Mouse (Mus musculus): ENCODE data around the gene Btbd35f1. TPM values are rescaled to one million over a fixed set of nuclear protein-coding genes. Genes with fewer than 3 reads are reported as not detected.
"Not testable (repeated sequence)": the region's sequence is repeated elsewhere in the genome, so short reads cannot be mapped to it uniquely, and the experiment has no call there.

Btbd35f1 gene
- not detected in 2 replicates for polyA plus RNA-seq (2015; fragmentation: Nextera tagmentation; extraction: Ambion mirVana)

DNA sequence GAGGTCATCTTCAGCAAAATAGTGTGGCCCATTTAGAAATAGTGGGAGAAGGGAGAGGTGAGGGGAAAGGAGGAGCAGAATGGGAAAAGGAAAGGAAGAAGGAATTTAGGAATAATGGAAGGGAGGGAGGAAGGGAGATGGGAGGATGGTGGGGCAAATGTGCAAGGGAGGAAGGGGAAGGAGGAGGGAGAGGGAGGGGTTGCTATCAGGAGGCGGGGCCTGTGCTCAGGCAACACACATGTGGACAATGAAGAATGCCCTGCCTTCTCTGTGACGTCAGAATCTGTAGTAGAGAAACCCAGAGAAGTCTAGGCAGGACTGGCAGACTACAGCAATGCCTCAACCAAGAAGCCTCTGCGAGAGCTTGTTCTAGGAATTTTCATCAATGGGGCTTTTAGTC lies at the start of gene Btbd35f1:
Gene Btbd35f1, plus strand, starts transcription at position 301 of the 400 bp plus-strand sequence.
- H3K9me3 ChIP-seq (replicated peaks; ENCODE audit: control insufficient read depth, low read length, poor library complexity, severe bottlenecking); H3K27me3 ChIP-seq (ENCODE audit: control insufficient read depth, insufficient read depth, low read depth, low read length); ATAC-seq; H3K27ac ChIP-seq (ENCODE audit: low read length); H3K4me1 ChIP-seq (ENCODE audit: control insufficient read depth, insufficient read depth, low read length); H3K4me3 ChIP-seq (ENCODE audit: low read depth, low read length); H3K36me3 ChIP-seq (ENCODE audit: control insufficient read depth, insufficient read depth, low read length); H3K9ac ChIP-seq (ENCODE audit: low read depth, low read length); H3K4me2 ChIP-seq (ENCODE audit: low read length): not testable (repeated sequence)
- no CpG with 5 or more reads among the region's 3 CpGs for WGBS

DNA sequence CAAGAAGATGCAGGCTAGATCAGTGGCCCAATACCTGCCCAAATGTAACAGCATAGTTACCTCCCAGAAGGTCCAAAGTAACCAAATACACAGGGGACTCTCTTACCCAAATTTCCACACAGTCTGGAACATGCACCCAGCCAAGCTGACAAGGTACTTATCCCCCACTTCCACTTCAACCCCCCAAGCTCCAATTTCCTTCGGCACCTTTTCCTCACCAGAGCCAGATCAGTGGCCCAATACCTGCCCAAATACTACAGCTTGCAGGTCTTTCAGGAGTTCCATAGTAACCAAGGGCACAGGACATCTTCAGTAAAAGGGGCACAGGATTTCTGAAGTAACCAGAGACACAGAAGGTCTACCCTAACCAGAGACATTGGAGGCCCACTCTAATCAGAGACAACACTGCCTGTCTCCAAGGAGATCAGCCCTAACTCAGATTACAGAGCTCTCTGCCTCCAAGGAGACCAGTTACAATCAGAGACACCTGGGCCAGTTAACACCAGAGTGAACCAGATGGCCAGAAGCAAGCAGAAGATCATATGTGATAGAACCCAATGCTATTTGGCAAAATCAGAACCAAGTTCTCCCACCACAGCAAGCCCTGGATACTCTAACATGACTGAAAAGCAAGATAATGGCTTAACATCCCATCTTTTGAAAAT lies 31.2 kb downstream of the Btbd35f1 start:
- not testable (repeated sequence) for H3K27ac ChIP-seq (ENCODE audit: low read length); H3K36me3 ChIP-seq (ENCODE audit: control insufficient read depth, insufficient read depth, low read length); H3K4me3 ChIP-seq (ENCODE audit: low read depth, low read length); ATAC-seq; H3K27me3 ChIP-seq (ENCODE audit: control insufficient read depth, insufficient read depth, low read depth, low read length); H3K9ac ChIP-seq (ENCODE audit: low read depth, low read length); H3K9me3 ChIP-seq (replicated peaks; ENCODE audit: control insufficient read depth, low read length, poor library complexity, severe bottlenecking); H3K4me2 ChIP-seq (ENCODE audit: low read length); H3K4me1 ChIP-seq (ENCODE audit: control insufficient read depth, insufficient read depth, low read length)
- WGBS, result 92% methylated on average over 1 of the region's 1 CpGs

DNA sequence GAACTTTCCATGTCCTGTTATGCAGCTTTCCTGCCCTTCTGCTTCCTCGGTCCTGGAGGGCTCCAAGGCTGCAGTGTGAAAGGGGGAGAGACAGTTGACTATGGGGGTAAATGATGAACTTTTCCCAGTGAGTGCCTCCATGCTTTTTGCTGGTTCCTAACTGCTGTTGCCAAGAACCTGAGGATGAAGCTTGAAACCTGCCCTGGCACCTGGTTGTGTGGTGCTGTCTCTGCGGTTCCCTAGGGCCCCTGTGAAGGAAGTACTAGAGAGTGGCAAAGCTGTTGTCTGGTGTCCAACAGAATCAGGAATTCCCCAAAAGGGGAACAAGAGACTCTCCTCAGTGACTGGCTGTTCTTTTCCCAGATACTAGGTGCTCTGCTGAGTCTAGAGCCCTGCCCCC lies 41.2 kb downstream of the Btbd35f1 start:
- ATAC-seq; H3K4me2 ChIP-seq (ENCODE audit: low read length); H3K4me3 ChIP-seq (ENCODE audit: low read depth, low read length); H3K27me3 ChIP-seq (ENCODE audit: control insufficient read depth, insufficient read depth, low read depth, low read length); H3K9ac ChIP-seq (ENCODE audit: low read depth, low read length); H3K27ac ChIP-seq (ENCODE audit: low read length); H3K9me3 ChIP-seq (replicated peaks; ENCODE audit: control insufficient read depth, low read length, poor library complexity, severe bottlenecking); H3K4me1 ChIP-seq (ENCODE audit: control insufficient read depth, insufficient read depth, low read length); H3K36me3 ChIP-seq (ENCODE audit: control insufficient read depth, insufficient read depth, low read length): not testable (repeated sequence)
- WGBS, result 83% methylated on average over 1 of the region's 2 CpGs

DNA sequence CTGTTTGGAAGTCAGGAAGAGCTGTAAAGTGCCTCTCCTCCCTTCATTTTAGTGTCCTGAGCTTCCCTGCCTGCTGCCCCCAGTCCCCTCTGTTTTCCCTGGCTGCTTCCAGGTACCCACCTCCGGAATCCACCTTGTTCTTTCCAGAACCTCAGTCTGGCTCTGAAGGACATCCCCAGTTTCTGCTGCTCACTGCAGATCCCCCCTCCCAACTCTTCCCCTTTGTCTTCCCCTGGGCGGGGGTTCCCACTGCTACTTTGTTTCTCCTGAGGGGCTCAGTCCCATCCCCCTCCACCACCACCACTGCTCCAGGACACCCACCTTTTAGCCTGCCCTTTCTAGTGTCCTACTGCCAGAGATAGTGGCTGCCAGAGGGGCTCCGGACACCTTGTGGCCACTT lies 41.6 kb downstream of the Btbd35f1 start:
- H3K4me1 ChIP-seq (ENCODE audit: control insufficient read depth, insufficient read depth, low read length); H3K9ac ChIP-seq (ENCODE audit: low read depth, low read length); H3K36me3 ChIP-seq (ENCODE audit: control insufficient read depth, insufficient read depth, low read length); H3K27me3 ChIP-seq (ENCODE audit: control insufficient read depth, insufficient read depth, low read depth, low read length); H3K27ac ChIP-seq (ENCODE audit: low read length); H3K9me3 ChIP-seq (replicated peaks; ENCODE audit: control insufficient read depth, low read length, poor library complexity, severe bottlenecking); ATAC-seq; H3K4me2 ChIP-seq (ENCODE audit: low read length); H3K4me3 ChIP-seq (ENCODE audit: low read depth, low read length): not testable (repeated sequence)
- WGBS, result 74% methylated on average over 3 of the region's 3 CpGs

Other genes with a start within 250 kb of the Btbd35f1 start
- gene Gm5926, start 90.7 kb downstream of the Btbd35f1 start, polyA plus RNA-seq (2015; fragmentation: Nextera tagmentation; extraction: Ambion mirVana), result not detected in 2 replicates
- not detected in 2 replicates for gene Btbd35f21, start 166.1 kb downstream of the Btbd35f1 start, polyA plus RNA-seq (2015; fragmentation: Nextera tagmentation; extraction: Ambion mirVana)

Data from midbrain, embryonic 16.5 days (tissue).